12 mouse cellular contexts compared by ENCODE assay signal in the genomic region with DNA sequence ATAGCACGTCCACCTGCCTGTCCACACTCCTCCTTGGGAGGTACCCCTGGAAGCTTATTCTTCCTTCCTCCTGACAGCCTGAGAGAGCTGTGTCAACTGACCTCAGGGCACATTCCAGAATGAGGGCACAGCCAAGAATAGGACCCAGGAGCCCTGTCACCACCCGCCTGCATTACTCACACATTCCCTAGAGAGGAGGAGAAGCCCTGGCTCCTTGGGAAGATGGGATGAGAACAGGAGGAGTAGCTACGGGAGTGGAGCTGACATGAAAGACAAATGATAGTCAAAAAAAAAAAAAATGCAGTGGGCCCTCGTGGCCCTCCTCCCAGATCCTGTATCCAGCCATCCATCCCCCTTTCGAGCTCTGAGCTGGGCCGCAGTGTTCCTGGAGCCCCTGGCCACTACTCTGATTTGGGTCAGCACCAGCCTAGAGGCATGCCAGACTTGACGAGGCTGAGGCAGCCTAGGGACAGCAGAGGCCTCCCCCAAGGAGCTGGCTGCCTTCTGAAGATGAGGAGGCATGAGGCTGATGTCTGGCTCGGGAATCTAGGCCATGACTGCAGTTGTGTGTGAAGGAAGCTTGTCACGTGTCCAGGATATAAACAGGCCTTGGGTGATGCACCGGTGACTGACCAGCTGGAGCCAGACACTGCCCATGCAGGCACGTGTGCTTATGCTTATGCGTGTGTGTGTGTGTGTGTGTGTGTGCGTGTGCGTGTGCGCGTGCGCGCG. TPM values are rescaled to one million over a fixed set of nuclear protein-coding genes. Genes with fewer than 3 reads are reported as not detected.
DNase-seq lines count a peak whose midpoint lies in the region; ATAC-seq and TF ChIP-seq lines count a peak whose summit lies in the region.
"Had no signal": no experiment of that assay in that cellular context is flagged by ENCODE, and none has a peak within 500 bp of the region (broad histone marks: within the 10 kb centered on the region; RNA-seq: fewer than 3 reads in every experiment).

No protein-coding gene starts in this region.

- TF ChIP-seq RAD21 in CH12.LX (IDR thresholded peaks at IDR 0.05; ENCODE audit: low read depth, low read length), result no peak

- H3K9me3 ChIP-seq in CH12.LX (replicated peaks; ENCODE audit: low read length), result no peaks in the 10 kb centered on the region
- H3K9me3 ChIP-seq in heart, embryonic 14.5 days (ENCODE audit: control insufficient read depth, low read length), result no peaks in the 10 kb centered on the region
- H3K9me3 ChIP-seq in forebrain, embryonic 12.5 days, result no peaks in the 10 kb centered on the region
- H3K9me3 ChIP-seq: neural tube, embryonic 15.5 days had no signal

- no peaks in the 10 kb centered on the region for H3K79me2 ChIP-seq in CH12.LX (replicated peaks; ENCODE audit: control insufficient read depth, extremely low read depth, insufficient read depth, poor library complexity, severe bottlenecking)

- no peak overlapping the region for H3K27ac ChIP-seq in CH12.LX (ENCODE audit: insufficient read depth, low read depth)
- H3K27ac ChIP-seq in heart, embryonic 14.5 days (replicated peaks in 1 of 2; ENCODE audit: control insufficient read depth in 1 of 2, insufficient read depth in 1 of 2, low read depth in 2 of 2, low read length in 2 of 2), result peak overlapping the region; percentile 83 to 88
- no peak overlapping the region for H3K27ac ChIP-seq in forebrain, embryonic 12.5 days
- H3K27ac ChIP-seq: neural tube, embryonic 15.5 days had no signal

- peak; percentile 53; the same call in 1 of the 2 replicates for ATAC-seq in heart, embryonic 14.5 days (ENCODE audit: insufficient number of reproducible peaks, insufficient read depth, low FRiP score, low read depth)
- no peak for ATAC-seq in forebrain, embryonic 12.5 days (ENCODE audit: low FRiP score)

- TF ChIP-seq CTCF in CH12.LX (conservative IDR thresholded peaks at IDR 0.05 in 1 of 2, IDR thresholded peaks at IDR 0.05 in 1 of 2; ENCODE audit: low read depth in 2 of 2, low read length in 2 of 2), result no peak

- H3K36me3 ChIP-seq in CH12.LX (replicated peaks in 1 of 2; ENCODE audit: control insufficient read depth in 1 of 2, insufficient read depth in 1 of 2, low read length in 1 of 2), result no peaks in the 10 kb centered on the region
- H3K36me3 ChIP-seq in heart, embryonic 14.5 days (ENCODE audit: control insufficient read depth, insufficient read depth, low read length), result no peaks in the 10 kb centered on the region
- H3K36me3 ChIP-seq in forebrain, embryonic 12.5 days (replicated peaks), result no peaks in the 10 kb centered on the region
- H3K36me3 ChIP-seq: neural tube, embryonic 15.5 days had no signal

- no peak overlapping the region for H3K4me3 ChIP-seq in CH12.LX (replicated peaks in 1 of 3; ENCODE audit: low read depth in 2 of 3, low read length in 2 of 3, poor library complexity in 1 of 3)
- H3K4me3 ChIP-seq in heart, embryonic 14.5 days (ENCODE audit: control insufficient read depth in 1 of 2, insufficient read depth in 1 of 2, low read depth in 1 of 2, low read length in 2 of 2), result no peak overlapping the region
- no peak overlapping the region for H3K4me3 ChIP-seq in forebrain, embryonic 12.5 days (replicated peaks)
- H3K4me3 ChIP-seq: neural tube, embryonic 15.5 days had no signal

- 54% methylated on average over 19 of the region's 19 CpGs for WGBS in heart, embryonic 14.5 days
- 81% methylated on average over 18 of the region's 19 CpGs for WGBS in forebrain, embryonic 12.5 days

- H3K4me2 ChIP-seq in CH12.LX (ENCODE audit: insufficient read depth, low read depth, poor library complexity, severe bottlenecking), result no peak overlapping the region
- no peak overlapping the region for H3K4me2 ChIP-seq in heart, embryonic 14.5 days (ENCODE audit: low read length)
- no peak overlapping the region for H3K4me2 ChIP-seq in forebrain, embryonic 12.5 days
- H3K4me2 ChIP-seq: neural tube, embryonic 15.5 days had no signal

- dilution Hi-C loops in CH12.LX (cut with MboI; ENCODE audit: extremely low pct_ligation_motif_present, extremely low pct_unique_long_range_greater_than_20kb, low sequenced_read_pairs), result no loop called here

- in situ Hi-C loops in CH12.LX (cut with MboI; ENCODE audit: low pct_ligation_motif_present, low pct_unique_long_range_greater_than_20kb, low sequenced_read_pairs), result no loop called here

- DNase-seq in heart, adult 18-20 months, result peak; percentile 53 to 69
- DNase-seq in heart, postnatal 25 days (ENCODE audit: low spot score), result no peak
- DNase-seq in 3134 (ENCODE audit: extremely low read depth, insufficient read length, low spot score) (peak; percentile 83), CH12.LX (ENCODE audit: extremely low read depth) (no peak)
- DNase-seq in ovary, postnatal 10 days (ENCODE audit: low spot score), result no peak
- DNase-seq in thymus, adult 18-20 months, result no peak

- H3K9ac ChIP-seq in CH12.LX (ENCODE audit: insufficient read depth, low read depth), result no peak overlapping the region
- H3K9ac ChIP-seq in heart, embryonic 14.5 days (ENCODE audit: low read length), result peak overlapping the region; percentile 45
- H3K9ac ChIP-seq in forebrain, embryonic 12.5 days, result no peak overlapping the region
- H3K9ac ChIP-seq: neural tube, embryonic 15.5 days had no signal

- H3K27me3 ChIP-seq in CH12.LX (replicated peaks), result peaks cover 5% of the 10 kb centered on the region
- H3K27me3 ChIP-seq in heart, embryonic 14.5 days (ENCODE audit: control insufficient read depth, insufficient read depth, low read length), result no peaks in the 10 kb centered on the region
- H3K27me3 ChIP-seq in forebrain, embryonic 12.5 days, result 0 out of 2 replicates have a peak, but pooled peaks cover 4% of the 10 kb centered on the region
- H3K27me3 ChIP-seq: neural tube, embryonic 15.5 days had no signal

- TF ChIP-seq POLR2A in CH12.LX (IDR thresholded peaks at IDR 0.05; ENCODE audit: low read depth, low read length), result no peak

- no peak for TF ChIP-seq EP300 in CH12.LX (IDR thresholded peaks at IDR 0.05; ENCODE audit: low read length)

- intact Hi-C loops in heart, postnatal 25 days (cut with DNase I), result no loop called here

- H3K4me1 ChIP-seq in CH12.LX (ENCODE audit: control insufficient read depth in 1 of 2, insufficient read depth in 2 of 2), result peaks cover 0 to 17% of the 10 kb centered on the region in 2 experiments; a peak in 2 of 4 replicates
- H3K4me1 ChIP-seq in heart, embryonic 14.5 days (ENCODE audit: control insufficient read depth in 2 of 2, insufficient read depth in 2 of 2, low read length in 2 of 2), result peaks cover 41 to 48% of the 10 kb centered on the region in 2 experiments
- H3K4me1 ChIP-seq in forebrain, embryonic 12.5 days, result peaks cover 20% of the 10 kb centered on the region

TF ChIP-seq in CH12.LX, 34 proteins besides CTCF, POLR2A, EP300 and RAD21:
- TF ChIP-seq BHLHE40 (IDR thresholded peaks at IDR 0.05; ENCODE audit: low read depth, low read length), result 0 out of 2 replicates have a peak, but pooled peaks have one; percentile 16
- TF ChIP-seq MYC (IDR thresholded peaks at IDR 0.05; ENCODE audit: low read depth, low read length), result no peak

RNA-seq across cellular contexts. Expression of a gene that starts 13.8 kb away (rescaled TPM):
- total RNA-seq in heart, adult 18-20 months (2021), result 1 to 10 TPM; 5.8 to 6.6 TPM
- total RNA-seq in heart, postnatal 25 days (2021), result 1 to 10 TPM; 2.3 to 3.1 TPM
- 0.04 and 0.08 TPM in 2 replicates for total RNA-seq in CH12.LX (2012; rRNA removed)
- 0.08 TPM in 1 of 2 replicates, not detected in the other for total RNA-seq in CH12.LX (2014; rRNA removed)
- polyA plus RNA-seq in CH12.LX (2012; ENCODE audit: insufficient read length, low read depth), result 0.10 and 0.11 TPM in 2 replicates
- 1.3 and 1.6 TPM in 2 replicates for polyA plus RNA-seq in heart, embryonic 14.5 days (2014; fragmentation: Nextera tagmentation; extraction: Ambion mirVana)
- 4.4 and 5.1 TPM in 2 replicates for polyA plus RNA-seq in forebrain, embryonic 12.5 days (2016; fragmentation: Nextera tagmentation; extraction: Ambion mirVana)

RNA-seq across cellular contexts. Expression of a gene that starts 20.7 kb away (rescaled TPM):
- total RNA-seq in heart, adult 18-20 months (2021), result 10 to 100 TPM; 47.5 to 50.4 TPM
- total RNA-seq in heart, postnatal 25 days (2021), result 10 to 100 TPM; 57.2 to 60.6 TPM
- total RNA-seq in CH12.LX (2012; rRNA removed), result 8.8 and 10.6 TPM in 2 replicates
- 7.2 and 9.0 TPM in 2 replicates for total RNA-seq in CH12.LX (2014; rRNA removed)
- 12.5 and 14.3 TPM in 2 replicates for polyA plus RNA-seq in CH12.LX (2012; ENCODE audit: insufficient read length, low read depth)
- 38.2 and 40.9 TPM in 2 replicates for polyA plus RNA-seq in heart, embryonic 14.5 days (2014; fragmentation: Nextera tagmentation; extraction: Ambion mirVana)
- 42.6 and 43.1 TPM in 2 replicates for polyA plus RNA-seq in forebrain, embryonic 12.5 days (2016; fragmentation: Nextera tagmentation; extraction: Ambion mirVana)

RNA-seq across cellular contexts. Expression of a gene that starts 49.7 kb away (rescaled TPM):
- total RNA-seq in heart, adult 18-20 months (2021), result under 1 TPM in 1 of 2 experiments, not detected in 1; 0.77 TPM
- not detected for total RNA-seq in heart, postnatal 25 days (2021)
- total RNA-seq in CH12.LX (2012; rRNA removed) (0.21 and 0.55 TPM in 2 replicates), CH12.LX (2014; rRNA removed) (not detected in 2 replicates)
- polyA plus RNA-seq in CH12.LX (2012; ENCODE audit: insufficient read length, low read depth), result 0.30 and 0.33 TPM in 2 replicates
- polyA plus RNA-seq in heart, embryonic 14.5 days (2014; fragmentation: Nextera tagmentation; extraction: Ambion mirVana), result 0.36 and 1.1 TPM in 2 replicates
- 0.27 TPM in 1 of 2 replicates, not detected in the other for polyA plus RNA-seq in forebrain, embryonic 12.5 days (2016; fragmentation: Nextera tagmentation; extraction: Ambion mirVana)
- total RNA-seq: heart, postnatal 14 days; left cerebral cortex, postnatal 25 days had no signal
- polyA plus RNA-seq: neural tube, embryonic 15.5 days; testis, adult 2 months had no signal

Comparison
In these comparisons a context has a peak if more than half of its experiments do, and no peak if none do; other contexts are left out.
1. DNase-seq: peak in heart, adult 18-20 months (2 of 2) and 3134 (single experiment); none in heart, postnatal 25 days (single experiment), CH12.LX (single experiment), ovary, postnatal 10 days (single experiment) and thymus, adult 18-20 months (0 of 2).
2. H3K27ac ChIP-seq: peak in heart, embryonic 14.5 days (2 of 2); none in CH12.LX (single experiment) and forebrain, embryonic 12.5 days (single experiment).
3. RNA of a gene that starts 20.7 kb away (total RNA-seq): 57.2 to 60.6 TPM in heart, postnatal 25 days and 47.5 to 50.4 TPM in heart, adult 18-20 months; 7.2 to 10.6 TPM in CH12.LX; every median in the first group is over 4 times any median in the second.